Comparison of ENCODE assay signal across 14 mouse cellular contexts in the genomic region with DNA sequence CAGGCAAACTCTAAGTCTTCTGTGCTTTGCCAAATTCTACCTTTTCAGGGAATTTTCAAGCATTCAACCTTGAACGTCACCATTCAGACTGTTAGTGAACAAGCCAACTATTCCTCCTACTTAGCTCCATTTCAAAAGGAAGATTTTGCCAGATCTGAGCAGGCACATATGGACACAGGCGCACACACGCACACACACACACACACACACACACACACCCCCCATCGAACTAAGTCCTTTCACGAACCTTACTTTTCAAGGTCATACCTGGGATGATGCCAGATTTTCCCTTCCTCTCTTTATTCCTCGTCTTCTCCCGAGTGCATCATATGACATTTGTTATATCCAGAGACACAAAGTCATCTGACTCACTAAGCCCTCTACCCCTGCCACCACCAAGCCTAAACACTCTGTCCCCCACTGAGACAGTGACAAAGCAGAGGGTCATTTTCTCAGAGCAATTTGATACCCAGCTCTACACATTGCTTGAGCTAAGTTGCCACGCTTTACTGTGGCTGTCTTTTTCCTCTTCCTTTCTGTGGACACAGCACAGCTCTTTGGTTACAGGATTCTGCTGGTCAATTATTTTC. TPM values are rescaled to one million over a fixed set of nuclear protein-coding genes. Genes with fewer than 3 reads are reported as not detected.
A peak's percentile ranks its signal among the peaks of the same experiment; 100 is the strongest.
DNase-seq lines count a peak whose midpoint lies in the region; ATAC-seq and TF ChIP-seq lines count a peak whose summit lies in the region.
"Not testable (repeated sequence)": the region's sequence is repeated elsewhere in the genome, so short reads cannot be mapped to it uniquely, and the experiment has no call there.
"Had no signal": no experiment of that assay in that cellular context is flagged by ENCODE, and none has a peak within 500 bp of the region (broad histone marks: within the 10 kb centered on the region; RNA-seq: fewer than 3 reads in every experiment).

No protein-coding gene starts in this region.

- H3K9ac ChIP-seq in intestine, embryonic 14.5 days (ENCODE audit: low read length): not testable (repeated sequence)

- DNase-seq in NIH3T3 (ENCODE audit: low read depth): peak; percentile 18
- peak; percentile 16 to 21 for DNase-seq in cerebellum, adult 18-20 months
- DNase-seq in gastrocnemius, postnatal 36 days: peak; percentile 4 to 23
- DNase-seq in intestine, embryonic 14.5 days (ENCODE audit: low spot score): peak; percentile 32
- peak; percentile 36 to 39 for DNase-seq in left cerebral cortex, adult 2 months (ENCODE audit: extremely low spot score in 1 of 2, low spot score in 2 of 2)
- peak; percentile 28 for DNase-seq in lung, postnatal 14 days
- peak; percentile 20 to 29 for DNase-seq in spleen, postnatal 14 days (ENCODE audit: low spot score in 2 of 2)
- peak; percentile 62 for DNase-seq in urinary bladder, postnatal 10 days (ENCODE audit: low spot score)

- H3K9me3 ChIP-seq in intestine, embryonic 14.5 days (ENCODE audit: control insufficient read depth, low read length): not testable (repeated sequence)

- TF ChIP-seq CTCF in left cerebral cortex, adult 2 months (IDR thresholded peaks at IDR 0.05): not testable (repeated sequence)

- ATAC-seq in intestine, embryonic 14.5 days (replicated peaks; ENCODE audit: low FRiP score, low TSS enrichment, low read depth): not testable (repeated sequence)

- not testable (repeated sequence) for H3K27ac ChIP-seq in intestine, embryonic 14.5 days (ENCODE audit: low read depth); left cerebral cortex, adult 2 months

- not testable (repeated sequence) for H3K4me3 ChIP-seq in intestine, embryonic 14.5 days (ENCODE audit: low read depth, low read length); left cerebral cortex, adult 2 months

- H3K27me3 ChIP-seq in intestine, embryonic 14.5 days (replicated peaks; ENCODE audit: control insufficient read depth, insufficient read depth, low read length): not testable (repeated sequence)

- not testable (repeated sequence) for H3K4me2 ChIP-seq in intestine, embryonic 14.5 days (ENCODE audit: low read length)

- WGBS in intestine, embryonic 14.5 days: 92% methylated on average over 6 of the region's 8 CpGs

- not testable (repeated sequence) for H3K4me1 ChIP-seq in intestine, embryonic 14.5 days (replicated peaks; ENCODE audit: control insufficient read depth, insufficient read depth, low read length)

- not testable (repeated sequence) for H3K36me3 ChIP-seq in intestine, embryonic 14.5 days (ENCODE audit: control insufficient read depth, insufficient read depth, low read length)

- intact Hi-C loops in gastrocnemius, postnatal 36 days (cut with DNase I); left cerebral cortex, adult 2 months (cut with DNase I): not testable (repeated sequence)

RNA-seq across cellular contexts. Expression of a gene that starts 45.5 kb away (rescaled TPM):
- total RNA-seq in gastrocnemius, postnatal 36 days (2021): under 1 TPM; 0.17 to 0.48 TPM
- 0.72 and 0.89 TPM in 2 replicates for polyA plus RNA-seq in intestine, embryonic 14.5 days (2014; fragmentation: Nextera tagmentation; extraction: Ambion mirVana)
- total RNA-seq in left cerebral cortex, adult 2 months (2021): 1 to 10 TPM; 2.5 to 2.9 TPM
- polyA plus RNA-seq: activated CD4-positive, CD25-positive, alpha-beta regulatory T cell, adult 4 months; embryonic facial prominence, embryonic 12.5 days; forebrain, embryonic 13.5 days; liver, embryonic 15.5 days; midbrain, embryonic 11.5 days; neural tube, embryonic 11.5 days had no signal
